Mouse (Mus musculus) testis, adult 2 months (tissue): ENCODE data around the gene Rbms3. TPM values are rescaled to one million over a fixed set of nuclear protein-coding genes. Genes with fewer than 3 reads are reported as not detected.

Source experiments
- H3K27ac ChIP-seq: fragments of 200-500 bp; 2 replicates; pipeline ENCODE4 v1.5.1; 2012; ENCODE audit warnings: low read depth, low read length; ENCODE audit not compliant: control insufficient read depth, insufficient read depth
- H3K27me3 ChIP-seq: fragments of 200-500 bp; 2 replicates; pipeline ENCODE4 v1.6.1; 2012; ENCODE audit warnings: mild to moderate bottlenecking, low read length, moderate library complexity; ENCODE audit not compliant: control insufficient read depth, insufficient read depth
- H3K36me3 ChIP-seq: fragments of 200-500 bp; 2 replicates; pipeline ENCODE4 v1.6.1; 2012; ENCODE audit warnings: mild to moderate bottlenecking, low read length; ENCODE audit not compliant: control insufficient read depth, insufficient read depth
- H3K4me1 ChIP-seq: fragments of 200-500 bp; 2 replicates; pipeline ENCODE4 v1.6.1; 2012; ENCODE audit warnings: low read length; ENCODE audit not compliant: control insufficient read depth, insufficient read depth
- H3K4me3 ChIP-seq: fragments of 200-500 bp; 2 replicates; pipeline ENCODE4 v1.5.1; 2012; ENCODE audit warnings: low read depth, mild to moderate bottlenecking, low read length, moderate library complexity, mixed read lengths; ENCODE audit not compliant: control insufficient read depth
- CTCF ChIP-seq: fragments of 200-500 bp; IDR thresholded peaks from 2 replicates; pipeline ENCODE4 v1.5.1; 2012; ENCODE audit warnings: low read depth, mild to moderate bottlenecking, inconsistent platforms, low read length, moderate library complexity; ENCODE audit not compliant: control insufficient read depth, insufficient read depth, insufficient replicate concordance
- POLR2A ChIP-seq: fragments of 200-500 bp; IDR thresholded peaks from 2 replicates; pipeline ENCODE4 v1.6.1; 2012; ENCODE audit warnings: low read depth, mild to moderate bottlenecking, inconsistent platforms, low read length, moderate library complexity; ENCODE audit not compliant: control insufficient read depth
- polyA plus RNA-seq: library from polyadenylated mRNA; depleted of rRNA; stranded (reverse); fragments of >200 nt; gene quantifications from 2 replicates; pipeline ENCODE4 v1.2.3, GENCODE M21; 2012

The Rbms3 gene
- polyA plus RNA-seq, 1 experiment, result 0.72 TPM

- H3K27ac ChIP-seq, result no peak overlapping the region
- no peaks in the 10 kb centered on the region for H3K27me3 ChIP-seq
- no peaks in the 10 kb centered on the region for H3K36me3 ChIP-seq
- H3K4me1 ChIP-seq, result no peaks in the 10 kb centered on the region
- H3K4me3 ChIP-seq, result no peak overlapping the region
- TF ChIP-seq CTCF (no peak), POLR2A (no peak)
These were observed 980.5 kb downstream of the Rbms3 start for GRCm38 (mm10) chr9:116649086-116649792.

GRCm38 (mm10) chr9:116644616-116645015, 985.1 kb downstream of the Rbms3 start:
- Histone ChIP-seq H3K4me1 (no peaks in the 10 kb centered on the region), H3K4me3 (no peak overlapping the region), H3K27me3 (no peaks in the 10 kb centered on the region), H3K36me3 (no peaks in the 10 kb centered on the region), H3K27ac (no peak overlapping the region)
- TF ChIP-seq POLR2A, result no peak
- TF ChIP-seq CTCF, result no peak

- H3K4me1 ChIP-seq, result no peaks in the 10 kb centered on the region
These were observed 989.4 kb downstream of the Rbms3 start for GRCm38 (mm10) chr9:116640302-116640679.

GRCm38 (mm10) chr9:116639597-116640301, 990.0 kb downstream of the Rbms3 start:
- no peaks in the 10 kb centered on the region for H3K4me1 ChIP-seq
- H3K36me3 ChIP-seq, result no peaks in the 10 kb centered on the region
- H3K4me3 ChIP-seq, result no peak overlapping the region
- no peaks in the 10 kb centered on the region for H3K27me3 ChIP-seq
- TF ChIP-seq CTCF (no peak), POLR2A (no peak)
- H3K27ac ChIP-seq, result no peak overlapping the region

More at GRCm38 (mm10) chr9:116640302-116640679, 989.4 kb downstream of the Rbms3 start:
- no peak overlapping the region for H3K27ac ChIP-seq
- H3K4me3 ChIP-seq, result no peak overlapping the region
- H3K27me3 ChIP-seq, result no peaks in the 10 kb centered on the region
- TF ChIP-seq POLR2A (no peak), CTCF (no peak)
- H3K36me3 ChIP-seq, result no peaks in the 10 kb centered on the region

GRCm38 (mm10) chr9:116633786-116634185, 995.9 kb downstream of the Rbms3 start:
- Histone ChIP-seq H3K36me3 (no peaks in the 10 kb centered on the region), H3K27ac (no peak overlapping the region), H3K27me3 (no peaks in the 10 kb centered on the region), H3K4me1 (no peaks in the 10 kb centered on the region), H3K4me3 (no peak overlapping the region)
- no peak for TF ChIP-seq POLR2A
- TF ChIP-seq CTCF, result no peak

GRCm38 (mm10) chr9:116633075-116633474, 996.6 kb downstream of the Rbms3 start:
- TF ChIP-seq CTCF (no peak), POLR2A (no peak)
- no peak overlapping the region for H3K4me3 ChIP-seq
- no peaks in the 10 kb centered on the region for H3K27me3 ChIP-seq
- no peak overlapping the region for H3K27ac ChIP-seq
- no peaks in the 10 kb centered on the region for H3K36me3 ChIP-seq
- H3K4me1 ChIP-seq, result no peaks in the 10 kb centered on the region

- Histone ChIP-seq H3K27me3 (no peaks in the 10 kb centered on the region), H3K36me3 (no peaks in the 10 kb centered on the region), H3K4me1 (no peaks in the 10 kb centered on the region), H3K27ac (no peak overlapping the region), H3K4me3 (no peak overlapping the region)
- no peak for TF ChIP-seq CTCF
- no peak for TF ChIP-seq POLR2A
These were observed 997.9 kb downstream of the Rbms3 start for GRCm38 (mm10) chr9:116631816-116632215.
